Mouse (Mus musculus) kidney, postnatal 10 days (tissue): ENCODE results near the gene Timmdc1.
"Not testable (repeated sequence)": the region's sequence is repeated elsewhere in the genome, so short reads cannot be mapped to it uniquely, and the experiment has no call there.

Experiments
- DNase-seq: peaks from one replicate; pipeline ENCODE4 v3.0.0; 2021; ENCODE audit warnings: mixed read lengths

Timmdc1 gene

GRCm38 (mm10) chr16:38493890-38494289, 28.6 kb downstream of the Timmdc1 start:
- DNase-seq = no peak

- DNase-seq = no peak
Measured at GRCm38 (mm10) chr16:38492551-38492950, 29.9 kb downstream of the Timmdc1 start.

GRCm38 (mm10) chr16:38483582-38484309, 38.7 kb downstream of the Timmdc1 start:
- peak; percentile 34 for DNase-seq

- peak; percentile 69 for DNase-seq
Measured at GRCm38 (mm10) chr16:38482780-38483562, 39.5 kb downstream of the Timmdc1 start.

- no peak for DNase-seq
Measured at GRCm38 (mm10) chr16:38481327-38481726, 41.1 kb downstream of the Timmdc1 start.

GRCm38 (mm10) chr16:38478296-38478695, 44.2 kb downstream of the Timmdc1 start:
- DNase-seq = no peak

GRCm38 (mm10) chr16:38477241-38477608, 45.2 kb downstream of the Timmdc1 start:
- DNase-seq = not testable (repeated sequence)

- DNase-seq = peak; percentile 52
Measured at GRCm38 (mm10) chr16:38476312-38477240, 45.9 kb downstream of the Timmdc1 start.

- DNase-seq = no peak
Measured at GRCm38 (mm10) chr16:38475681-38476311, 46.7 kb downstream of the Timmdc1 start.

- DNase-seq = no peak
Measured at GRCm38 (mm10) chr16:38474677-38475286, 47.7 kb downstream of the Timmdc1 start.

GRCm38 (mm10) chr16:38473661-38474060, 48.8 kb downstream of the Timmdc1 start:
- DNase-seq = no peak

GRCm38 (mm10) chr16:38472507-38472873, 50.0 kb downstream of the Timmdc1 start:
- no peak for DNase-seq

GRCm38 (mm10) chr16:38471697-38472506, 50.6 kb downstream of the Timmdc1 start:
- DNase-seq = no peak

- no peak for DNase-seq
Measured at GRCm38 (mm10) chr16:38469437-38469836, 53.0 kb downstream of the Timmdc1 start.

- peak; percentile 34 for DNase-seq
Measured at GRCm38 (mm10) chr16:38468706-38469018, 53.8 kb downstream of the Timmdc1 start.

GRCm38 (mm10) chr16:38467917-38468705, 54.4 kb downstream of the Timmdc1 start:
- peak; percentile 21 for DNase-seq

- no peak for DNase-seq
Measured at GRCm38 (mm10) chr16:38467091-38467916, 55.2 kb downstream of the Timmdc1 start.

GRCm38 (mm10) chr16:38466089-38466488, 56.4 kb downstream of the Timmdc1 start:
- DNase-seq = no peak

- no peak for DNase-seq
Measured at GRCm38 (mm10) chr16:38463305-38463704, 59.2 kb downstream of the Timmdc1 start.

- DNase-seq = no peak
Measured at GRCm38 (mm10) chr16:38462161-38462560, 60.3 kb downstream of the Timmdc1 start.
